Mouse (Mus musculus) intestine, embryonic 15.5 days (tissue): ENCODE data around the gene Nrip2. TPM values are rescaled to one million over a fixed set of nuclear protein-coding genes. Genes with fewer than 3 reads are reported as not detected.

Source experiments
- ATAC-seq: fragments of 200-750 bp; cut with Nextera tagmentation; 2 replicates; pipeline ENCODE4 v1.8.0; 2017; ENCODE audit warnings: moderate TSS enrichment, moderate library complexity
- H3K27ac ChIP-seq: fragments of 300-500 bp; sonication (generic); 2 replicates; pipeline ENCODE4 v1.5.1; 2015; ENCODE audit warnings: mild to moderate bottlenecking, inconsistent platforms
- H3K27me3 ChIP-seq: fragments of 300-500 bp; sonication (generic); replicated peaks from 2 replicates; pipeline ENCODE4 v1.6.1; 2015; ENCODE audit warnings: inconsistent platforms
- H3K36me3 ChIP-seq: fragments of 300-500 bp; sonication (generic); 2 replicates; pipeline ENCODE4 v1.6.1; 2015; ENCODE audit warnings: inconsistent platforms
- H3K4me1 ChIP-seq: fragments of 300-500 bp; sonication (generic); replicated peaks from 2 replicates; pipeline ENCODE4 v1.6.1; 2015; ENCODE audit warnings: inconsistent platforms
- H3K4me2 ChIP-seq: fragments of 300-500 bp; sonication (generic); replicated peaks from 2 replicates; pipeline ENCODE4 v1.6.1; 2015; ENCODE audit warnings: mild to moderate bottlenecking, inconsistent platforms
- H3K4me3 ChIP-seq: fragments of 300-500 bp; sonication (generic); replicated peaks from 2 replicates; pipeline ENCODE4 v1.5.1; 2015; ENCODE audit warnings: inconsistent platforms
- H3K9ac ChIP-seq: fragments of 300-500 bp; sonication (generic); 2 replicates; pipeline ENCODE4 v1.6.1; 2015; ENCODE audit warnings: inconsistent platforms
- H3K9me3 ChIP-seq: fragments of 300-500 bp; sonication (generic); 2 replicates; pipeline ENCODE4 v1.6.1; 2016; ENCODE audit warnings: inconsistent platforms
- WGBS: fragments of 180-500 bp; shearing (Covaris S2); methylation state at CpG from one replicate; pipeline ENCODE4 v1.1.7; 2015; 5-methylcytosine and 5-hydroxymethylcytosine counted together
- polyA plus RNA-seq: library from polyadenylated mRNA; unstranded; fragments of >200 nt; fragmentation: Nextera tagmentation; extraction: Ambion mirVana; gene quantifications from 2 replicates; pipeline ENCODE4 v1.2.1, GENCODE M21; 2015

The Nrip2 gene
- polyA plus RNA-seq, 1 experiment from 2014 or later = 4.9 TPM

DNA sequence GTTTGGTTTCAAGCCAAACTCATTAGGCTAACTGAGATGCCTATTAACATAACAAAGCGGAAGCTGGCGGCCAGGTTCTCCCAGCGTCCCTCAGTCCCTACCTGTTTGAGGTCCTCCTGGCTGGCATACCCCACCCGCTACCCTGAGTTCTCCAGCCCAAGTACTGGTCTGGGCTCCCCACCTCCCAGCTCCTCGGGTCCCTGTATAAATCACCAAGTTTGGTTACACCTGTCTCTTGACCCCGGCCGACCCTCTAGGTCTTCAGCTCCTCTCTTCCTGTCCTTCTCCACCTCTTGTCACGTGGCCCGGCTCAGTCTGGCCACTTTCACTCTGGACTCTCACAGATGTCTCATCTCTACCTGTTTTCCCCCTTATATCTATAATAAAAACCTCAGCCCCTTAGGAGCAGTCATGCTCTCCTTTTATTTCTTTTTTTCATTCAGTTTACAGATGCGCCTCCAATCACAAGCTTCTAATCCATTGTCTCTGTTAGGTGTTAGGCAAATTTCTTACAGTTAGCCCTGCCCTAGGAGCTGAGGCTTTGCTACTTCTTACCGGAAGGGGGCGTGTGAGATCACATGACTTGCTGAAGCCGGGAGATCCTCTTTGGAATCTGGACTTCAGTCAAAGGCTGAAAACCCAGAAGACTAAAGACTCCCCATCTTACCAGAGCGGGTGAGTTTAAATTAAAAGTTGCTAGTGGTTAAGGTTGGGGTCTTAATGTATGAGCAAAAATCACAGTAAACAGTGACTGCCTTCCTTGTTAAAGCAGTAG, 46.9 kb downstream of the Nrip2 start:
- H3K4me3 ChIP-seq = no peak overlapping the region
- 18% methylated on average over 14 of the region's 14 CpGs for WGBS

DNA sequence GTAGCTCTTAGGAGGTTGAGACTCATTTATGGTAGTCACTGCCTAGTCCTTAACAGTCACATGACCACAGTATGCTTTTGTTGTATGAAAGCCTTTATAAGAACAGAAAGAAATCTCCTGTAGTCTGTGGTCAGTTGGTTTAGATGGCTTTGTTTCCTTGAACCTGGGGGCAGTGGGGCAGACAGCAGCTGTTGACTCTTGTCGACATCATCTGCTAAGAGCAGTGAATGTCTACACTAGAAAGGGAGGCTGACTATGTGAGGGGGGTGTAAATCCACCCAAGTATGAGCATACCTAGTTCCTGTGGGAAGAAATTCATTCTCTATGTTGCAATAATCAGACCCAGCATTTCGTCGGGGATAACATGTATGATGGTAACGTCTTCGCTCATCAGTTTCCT, 48.0 kb downstream of the Nrip2 start:
- no peaks in the 10 kb centered on the region for H3K27me3 ChIP-seq
- no peaks in the 10 kb centered on the region for H3K36me3 ChIP-seq
- H3K27ac ChIP-seq = no peak overlapping the region
- H3K4me3 ChIP-seq = no peak overlapping the region
- H3K4me2 ChIP-seq = no peak overlapping the region
- H3K4me1 ChIP-seq = no peaks in the 10 kb centered on the region
- no peaks in the 10 kb centered on the region for H3K9me3 ChIP-seq
- WGBS = 93% methylated on average over 5 of the region's 5 CpGs
- no peak for ATAC-seq
- no peak overlapping the region for H3K9ac ChIP-seq

More for the DNA sequence above, 46.9 kb downstream of the Nrip2 start:
- Histone ChIP-seq H3K4me2 (0 out of 2 replicates have a peak overlapping the region, but pooled peaks have one; percentile 26), H3K27ac (no peak overlapping the region), H3K36me3 (no peaks in the 10 kb centered on the region), H3K9ac (no peak overlapping the region), H3K4me1 (no peaks in the 10 kb centered on the region), H3K9me3 (no peaks in the 10 kb centered on the region), H3K27me3 (no peaks in the 10 kb centered on the region)
- peak; percentile 87 for ATAC-seq

DNA sequence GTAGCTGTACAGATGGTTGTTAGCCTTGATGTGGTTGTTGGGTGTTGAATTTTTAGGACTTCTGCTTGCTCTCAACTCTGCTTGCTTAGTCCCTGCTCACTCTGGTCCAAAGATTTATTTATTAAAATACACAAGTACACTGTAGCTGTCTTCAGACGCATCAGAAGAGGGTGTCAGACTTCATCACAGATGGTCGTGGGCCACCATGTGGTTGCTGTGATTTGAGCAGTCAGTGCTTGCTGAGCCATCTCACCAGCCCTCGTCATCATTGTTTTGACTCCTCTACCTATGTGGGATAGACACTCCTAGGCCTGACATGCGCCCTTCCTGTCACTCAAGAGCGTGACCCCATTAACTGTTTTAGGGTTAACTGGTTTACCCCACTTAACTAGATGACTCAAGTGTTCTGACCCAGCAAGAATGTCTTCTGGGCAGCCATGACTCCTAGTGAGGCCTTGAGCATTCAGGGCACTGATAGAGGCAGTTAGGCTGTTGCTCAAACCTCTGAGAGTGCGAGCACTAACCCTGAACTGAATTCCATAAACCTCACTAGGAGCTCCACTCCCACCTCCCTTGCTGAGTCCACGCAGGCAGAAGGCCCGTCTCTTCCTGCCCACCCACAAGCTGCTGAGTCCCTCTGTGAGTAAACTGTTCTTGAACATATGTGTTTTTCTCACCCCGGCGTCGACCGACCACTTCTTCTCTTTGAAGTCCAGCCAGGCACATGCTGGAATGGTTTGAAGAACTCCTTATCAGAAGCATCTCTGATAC, 56.9 kb downstream of the Nrip2 start:
- Histone ChIP-seq H3K4me3 (no peak overlapping the region), H3K27me3 (no peaks in the 10 kb centered on the region), H3K9ac (no peak overlapping the region), H3K4me1 (no peaks in the 10 kb centered on the region), H3K4me2 (no peak overlapping the region), H3K27ac (no peak overlapping the region), H3K9me3 (no peaks in the 10 kb centered on the region), H3K36me3 (no peaks in the 10 kb centered on the region)
- no peak for ATAC-seq
- WGBS = 70% methylated on average over 12 of the region's 12 CpGs

DNA sequence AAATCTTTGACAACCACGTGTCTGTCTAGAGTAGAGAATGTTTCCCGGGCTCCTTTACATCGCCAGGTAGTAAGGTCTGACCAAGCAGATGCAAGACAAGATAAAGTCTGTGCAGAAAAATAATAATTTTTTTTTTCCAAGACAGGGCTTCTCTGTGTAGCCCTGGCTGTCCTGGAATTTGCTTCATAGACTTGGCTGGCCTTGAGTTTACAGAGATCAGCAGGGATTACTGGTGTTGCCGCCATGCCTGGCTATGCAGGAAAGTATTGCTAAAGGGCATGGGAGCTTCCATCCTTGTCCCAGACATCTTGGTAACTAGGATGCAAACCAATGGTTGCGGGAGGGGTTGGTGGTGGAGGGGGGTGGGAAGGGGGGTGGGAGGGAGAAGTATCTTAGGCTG, 58.1 kb downstream of the Nrip2 start:
- Histone ChIP-seq H3K9me3 (no peaks in the 10 kb centered on the region), H3K27me3 (no peaks in the 10 kb centered on the region), H3K4me1 (no peaks in the 10 kb centered on the region), H3K4me2 (no peak overlapping the region), H3K9ac (no peak overlapping the region), H3K36me3 (no peaks in the 10 kb centered on the region), H3K4me3 (no peak overlapping the region), H3K27ac (no peak overlapping the region)
- ATAC-seq = no peak
- 77% methylated on average over 5 of the region's 5 CpGs for WGBS

DNA sequence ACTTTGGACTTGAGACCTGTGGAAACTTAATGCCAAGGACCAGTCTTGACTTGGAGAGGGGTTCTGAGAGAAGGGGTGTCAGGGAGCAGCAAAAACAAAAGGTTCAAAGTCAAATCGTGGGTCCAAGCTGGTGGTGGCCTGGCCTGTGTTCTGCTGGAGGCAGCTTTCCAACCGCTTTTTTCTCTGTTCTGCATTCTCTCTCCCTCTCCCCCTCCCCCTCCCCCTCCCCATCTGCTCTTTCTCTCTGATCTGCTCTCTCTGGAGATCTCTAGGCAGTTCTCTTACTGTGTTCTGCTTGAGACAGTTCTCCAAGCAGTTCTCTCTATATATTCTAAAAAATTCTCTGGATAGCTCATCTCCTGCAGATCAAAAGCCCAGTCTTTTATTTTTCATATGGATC, 61.2 kb downstream of the Nrip2 start:
- Histone ChIP-seq H3K27me3 (no peaks in the 10 kb centered on the region), H3K4me2 (no peak overlapping the region), H3K36me3 (no peaks in the 10 kb centered on the region), H3K4me3 (no peak overlapping the region), H3K27ac (no peak overlapping the region), H3K9me3 (no peaks in the 10 kb centered on the region), H3K4me1 (no peaks in the 10 kb centered on the region), H3K9ac (no peak overlapping the region)
- no peak for ATAC-seq
- 55% methylated on average over 2 of the region's 2 CpGs for WGBS

DNA sequence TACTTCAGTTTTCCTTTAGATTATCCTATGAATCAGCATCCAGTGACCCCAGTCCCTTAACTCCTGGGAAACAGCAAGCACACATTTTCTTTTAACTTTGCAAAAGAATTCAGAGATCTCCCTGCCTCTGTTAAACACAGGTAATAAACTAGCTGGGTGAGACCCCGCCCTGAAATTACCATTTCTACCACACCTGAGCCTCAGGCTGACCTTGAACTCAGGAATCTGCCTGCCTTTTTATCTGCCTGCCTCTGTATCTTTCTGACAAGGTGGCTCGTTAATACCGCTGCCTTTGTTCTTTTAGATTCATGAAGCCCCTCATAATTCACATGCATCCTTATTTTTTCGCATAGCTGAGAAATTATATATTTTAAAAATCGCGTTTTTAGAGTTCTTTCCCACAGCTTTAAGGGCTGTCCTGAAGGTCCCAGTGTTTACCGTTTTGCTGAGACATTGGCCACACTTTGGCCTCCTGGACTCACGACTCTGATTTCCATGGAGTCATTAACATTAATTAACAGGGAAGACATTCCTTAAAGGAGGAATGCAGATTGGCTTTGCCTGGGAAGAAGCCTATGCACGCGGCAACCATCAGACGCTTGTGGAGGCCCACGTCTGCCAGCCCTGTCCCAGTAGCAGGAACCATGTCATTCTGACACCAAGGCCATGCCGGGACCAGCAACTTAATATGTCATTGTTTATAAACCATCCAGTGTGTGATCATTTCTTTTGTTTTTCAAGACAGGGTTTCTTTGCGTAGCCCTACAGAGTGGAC, 61.8 kb downstream of the Nrip2 start:
- Histone ChIP-seq H3K36me3 (no peaks in the 10 kb centered on the region), H3K27me3 (no peaks in the 10 kb centered on the region), H3K4me1 (no peaks in the 10 kb centered on the region), H3K27ac (no peak overlapping the region), H3K9me3 (no peaks in the 10 kb centered on the region), H3K4me2 (no peak overlapping the region), H3K9ac (no peak overlapping the region), H3K4me3 (no peak overlapping the region)
- no peak for ATAC-seq
- 77% methylated on average over 14 of the region's 14 CpGs for WGBS

DNA sequence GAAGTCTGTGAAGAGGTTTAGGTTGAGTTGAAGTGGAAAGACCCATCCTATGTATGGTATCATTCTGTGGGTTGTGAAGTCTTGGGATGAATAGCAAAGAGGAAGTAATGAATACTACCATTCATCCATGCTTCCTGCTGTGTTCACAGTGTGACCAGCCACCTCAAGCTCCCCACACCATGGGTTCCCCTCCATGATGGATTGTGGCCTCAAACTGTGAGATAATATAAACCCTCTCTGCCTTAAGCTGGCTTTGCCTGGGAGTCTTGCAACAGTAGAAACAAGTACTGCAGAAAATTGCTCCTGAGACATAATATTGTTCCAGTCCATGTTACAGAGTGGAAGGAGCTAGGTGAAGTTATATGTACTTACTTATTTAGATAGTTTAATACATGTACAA, 62.5 kb downstream of the Nrip2 start:
- H3K4me3 ChIP-seq = no peak overlapping the region
- no peaks in the 10 kb centered on the region for H3K27me3 ChIP-seq
- no peak overlapping the region for H3K27ac ChIP-seq
- H3K9ac ChIP-seq = no peak overlapping the region
- H3K4me2 ChIP-seq = no peak overlapping the region
- no peaks in the 10 kb centered on the region for H3K36me3 ChIP-seq
- H3K9me3 ChIP-seq = no peaks in the 10 kb centered on the region
- no peaks in the 10 kb centered on the region for H3K4me1 ChIP-seq
- ATAC-seq = no peak

DNA sequence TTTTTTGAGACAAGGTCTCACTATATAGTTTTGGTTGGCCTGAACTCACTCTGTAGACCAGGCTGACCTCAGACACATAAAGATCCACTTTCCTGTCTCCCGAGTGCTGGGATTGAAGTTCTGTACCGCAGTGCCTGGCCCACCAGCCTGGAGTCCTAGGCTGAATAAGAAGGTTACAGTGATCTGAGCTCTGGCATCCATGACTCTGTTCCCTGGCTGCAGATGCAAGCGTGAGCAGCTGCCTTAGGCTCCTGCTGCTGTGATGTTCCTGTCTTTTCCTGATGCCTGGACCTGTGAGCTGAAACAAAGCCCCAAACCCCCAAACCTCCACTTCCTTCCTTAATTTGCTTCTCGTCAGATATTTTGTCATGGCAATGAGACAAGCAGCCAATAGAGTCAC, 65.9 kb downstream of the Nrip2 start:
- Histone ChIP-seq H3K27ac (no peak overlapping the region), H3K27me3 (no peaks in the 10 kb centered on the region), H3K4me3 (no peak overlapping the region), H3K4me2 (no peak overlapping the region), H3K9me3 (no peaks in the 10 kb centered on the region), H3K9ac (no peak overlapping the region), H3K36me3 (no peaks in the 10 kb centered on the region), H3K4me1 (no peaks in the 10 kb centered on the region)
- WGBS = 71% methylated on average over 4 of the region's 4 CpGs
- ATAC-seq = no peak

Other genes starting within 250 kb of the Nrip2 start
- gene Tead4, start 98.5 kb upstream of the Nrip2 start, polyA plus RNA-seq = 2.2 and 2.5 TPM in 2 replicates
- gene Tulp3, start 43.4 kb upstream of the Nrip2 start, polyA plus RNA-seq = 10.4 and 11.9 TPM in 2 replicates
- gene Rhno1, start 36.4 kb upstream of the Nrip2 start, polyA plus RNA-seq = 97.9 and 107 TPM in 2 replicates
- gene Foxm1, start 36.3 kb upstream of the Nrip2 start, polyA plus RNA-seq = 25.7 and 26.3 TPM in 2 replicates
- 0.13 and 0.16 TPM in 2 replicates for gene Tex52, start 23.8 kb upstream of the Nrip2 start, polyA plus RNA-seq
- not detected in 2 replicates for gene Gm44596, start 23.8 kb upstream of the Nrip2 start, polyA plus RNA-seq
- 24.4 and 24.8 TPM in 2 replicates for gene Itfg2, start 25.6 kb downstream of the Nrip2 start, polyA plus RNA-seq
- gene Fkbp4, start 39.4 kb downstream of the Nrip2 start, polyA plus RNA-seq = 511 and 518 TPM in 2 replicates
- gene Pzp, start 127.4 kb downstream of the Nrip2 start, polyA plus RNA-seq = 2.0 and 3.8 TPM in 2 replicates
- gene A2ml1, start 182.3 kb downstream of the Nrip2 start, polyA plus RNA-seq = 2.7 and 3.6 TPM in 2 replicates
- gene Klrb1a, start 224.2 kb downstream of the Nrip2 start, polyA plus RNA-seq = not detected in 2 replicates